Mouse (Mus musculus) regulatory T cell (primary cell): ENCODE measurements around the gene Ptgdr2.

Experiments
- in situ Hi-C: fragments of 300-600 bp; cut with MboI, MseI; formaldehyde crosslinking; loops from one replicate; pipeline ENCODE4 v1.15.1; 2025; ENCODE audit warnings: high pct_unique_total_duplicates

Ptgdr2 gene

GRCm38 (mm10) chr19:10937110-10937563, at the start of gene Ptgdr2:
TSS of gene Ptgdr2 (plus strand) at chr19:10937160.
- in situ Hi-C loops: no loop called here

GRCm38 (mm10) chr19:10892201-10892600, 44.8 kb upstream of the Ptgdr2 start:
- in situ Hi-C loops: no loop called here

DNA sequence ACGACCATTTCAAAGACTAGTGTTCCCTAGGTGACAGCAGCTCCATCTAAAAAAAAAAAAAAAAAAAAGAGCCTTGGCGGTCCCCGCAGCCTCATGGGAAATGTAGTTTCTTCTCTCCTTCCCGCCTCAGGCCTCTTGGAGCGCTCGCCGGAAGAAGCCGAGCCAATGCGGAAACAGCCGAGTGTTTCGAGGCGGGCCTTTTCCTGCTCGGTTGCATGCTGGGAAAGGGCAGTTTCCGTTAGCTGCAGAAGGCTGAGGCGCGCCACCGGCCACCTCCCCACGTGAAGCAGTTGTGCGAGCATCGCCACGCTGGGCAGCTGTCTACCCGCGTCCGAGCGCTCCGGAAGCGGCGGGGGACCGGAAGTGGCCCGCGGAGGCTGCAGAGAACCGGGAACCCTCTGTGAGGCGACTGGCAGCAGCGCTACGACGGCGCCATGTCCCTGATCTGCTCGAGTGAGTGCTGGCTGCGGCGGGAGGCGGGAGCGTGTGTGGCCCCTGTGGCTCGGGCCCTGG, 41.9 kb upstream of the Ptgdr2 start, which contains the start of gene Prpf19:
Prpf19 (plus strand) TSS at position 216 of the 513 bp plus-strand sequence.
- in situ Hi-C loops: no loop called here

GRCm38 (mm10) chr19:10895708-10896107, 41.3 kb upstream of the Ptgdr2 start:
- in situ Hi-C loops: no loop called here

- in situ Hi-C loops: no loop called here
These were observed 40.1 kb upstream of the Ptgdr2 start for GRCm38 (mm10) chr19:10896849-10897248.

DNA sequence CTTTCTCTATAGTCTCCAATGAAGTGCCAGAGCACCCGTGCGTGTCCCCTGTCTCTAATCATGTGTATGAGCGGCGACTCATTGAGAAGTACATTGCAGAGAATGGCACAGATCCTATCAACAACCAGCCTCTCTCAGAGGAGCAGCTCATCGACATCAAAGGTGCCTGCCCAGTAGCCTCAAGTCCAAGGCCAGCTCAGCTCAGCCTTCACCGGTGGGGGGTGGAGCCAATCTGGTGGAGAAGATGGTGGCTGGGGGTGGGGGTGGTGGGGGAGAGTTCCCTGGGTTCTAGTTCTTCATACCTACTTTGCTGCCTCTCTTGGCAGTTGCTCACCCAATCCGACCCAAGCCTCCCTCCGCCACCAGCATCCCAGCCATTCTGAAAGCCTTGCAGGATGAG, 39.5 kb upstream of the Ptgdr2 start:
- in situ Hi-C loops: no loop called here

- in situ Hi-C loops: no loop called here
These were observed 36.6 kb upstream of the Ptgdr2 start for GRCm38 (mm10) chr19:10900315-10900714.

GRCm38 (mm10) chr19:10901046-10901445, 35.9 kb upstream of the Ptgdr2 start:
- in situ Hi-C loops: no loop called here

GRCm38 (mm10) chr19:10904512-10904911, 32.4 kb upstream of the Ptgdr2 start:
- in situ Hi-C loops: no loop called here

DNA sequence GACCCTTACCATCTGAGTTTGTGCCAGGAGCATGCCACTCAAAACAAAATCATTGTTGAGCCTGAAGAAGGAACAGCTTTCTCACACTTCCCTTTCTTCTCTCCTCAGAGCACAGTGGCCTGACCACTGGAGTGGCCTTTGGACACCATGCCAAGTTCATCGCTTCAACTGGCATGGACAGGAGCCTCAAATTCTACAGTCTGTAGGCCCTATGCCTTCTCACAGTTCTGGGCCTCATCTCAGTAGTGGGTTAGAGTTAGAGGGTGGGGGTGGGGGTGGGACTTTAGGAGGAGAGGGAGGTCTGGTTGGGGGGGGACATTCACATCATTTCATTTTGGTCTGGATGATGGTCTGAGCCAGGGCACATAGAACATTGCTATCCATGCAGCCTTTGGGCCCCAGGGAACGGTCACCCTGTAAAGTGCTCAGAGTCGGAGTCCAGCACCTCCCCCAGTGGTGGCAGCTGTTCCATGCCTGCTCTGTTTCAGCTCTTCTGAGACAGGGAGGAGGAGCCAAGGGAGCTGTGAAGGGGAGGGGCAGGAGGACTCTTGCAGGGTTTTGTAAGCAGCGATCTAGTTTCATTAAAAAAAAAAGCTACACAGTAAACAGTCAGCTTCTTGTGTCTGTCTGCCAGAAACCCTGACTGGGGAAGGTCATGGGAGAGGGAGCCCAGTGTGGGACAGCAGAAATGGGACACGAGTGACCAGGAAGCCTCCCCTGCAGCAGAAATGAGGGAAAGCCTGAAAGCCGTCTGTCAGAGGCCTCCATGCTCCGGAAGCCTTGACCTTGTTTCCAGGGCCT, 31.8 kb upstream of the Ptgdr2 start:
- in situ Hi-C loops: no loop called here

DNA sequence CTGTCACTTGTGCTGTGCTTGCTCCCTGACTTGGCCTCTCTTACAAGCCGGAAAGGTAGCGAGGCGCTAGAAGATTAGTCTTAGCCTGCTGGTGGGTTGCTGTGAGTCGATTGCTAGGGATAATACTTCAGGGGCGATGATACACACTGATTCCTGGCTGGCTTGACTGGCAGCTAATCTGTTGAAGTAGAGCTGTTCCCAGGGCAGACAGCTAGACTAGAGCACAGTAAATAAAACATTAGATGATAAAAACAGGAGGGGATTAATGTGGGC, 31.3 kb upstream of the Ptgdr2 start:
- in situ Hi-C loops: no loop called here

DNA sequence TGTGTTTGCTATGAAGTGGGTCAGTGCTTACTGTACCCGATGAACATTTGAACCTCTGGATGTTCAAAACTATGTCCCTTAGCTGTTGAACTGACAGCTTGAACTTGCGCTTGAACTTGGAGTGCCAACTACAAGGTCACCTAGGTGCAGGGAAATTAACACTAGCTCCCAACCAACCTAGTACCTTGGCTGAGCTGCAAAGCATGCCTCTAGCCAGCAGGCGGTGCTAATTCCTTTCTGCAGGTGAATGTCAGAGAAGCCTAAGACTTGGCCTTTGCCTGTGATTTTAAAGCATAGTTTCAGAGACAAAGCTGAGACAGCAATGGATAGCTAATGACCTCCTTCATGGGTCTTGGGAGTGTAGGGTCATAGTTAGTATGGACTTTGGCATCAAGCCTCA, 29.1 kb upstream of the Ptgdr2 start:
- in situ Hi-C loops: no loop called here

- in situ Hi-C loops: no loop called here
These were observed 27.8 kb upstream of the Ptgdr2 start for GRCm38 (mm10) chr19:10909087-10909721.

- in situ Hi-C loops: no loop called here
These were observed 22.7 kb upstream of the Ptgdr2 start for GRCm38 (mm10) chr19:10914291-10914690.

DNA sequence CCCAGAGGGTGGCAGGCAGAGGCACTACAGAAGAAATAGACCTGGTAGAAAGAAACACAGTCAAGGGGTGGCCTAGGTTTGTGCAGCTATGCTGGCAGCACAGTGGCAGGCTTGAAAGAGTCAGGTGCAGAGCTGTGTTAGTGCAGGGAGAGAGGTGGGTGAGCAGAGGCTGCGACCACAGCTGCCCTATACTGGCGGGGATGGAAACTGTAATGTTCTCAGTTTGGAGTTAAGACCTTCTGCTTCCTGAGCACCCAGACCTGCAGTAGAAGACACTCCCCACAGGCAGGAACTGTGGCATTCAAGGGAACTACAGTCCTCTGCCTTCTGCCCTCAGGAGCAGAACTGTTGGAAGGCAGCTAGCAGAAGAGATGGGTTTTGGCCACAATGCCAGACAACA, 22.1 kb upstream of the Ptgdr2 start:
- in situ Hi-C loops: no loop called here

- in situ Hi-C loops: no loop called here
These were observed 20.5 kb upstream of the Ptgdr2 start for GRCm38 (mm10) chr19:10916506-10916905.

DNA sequence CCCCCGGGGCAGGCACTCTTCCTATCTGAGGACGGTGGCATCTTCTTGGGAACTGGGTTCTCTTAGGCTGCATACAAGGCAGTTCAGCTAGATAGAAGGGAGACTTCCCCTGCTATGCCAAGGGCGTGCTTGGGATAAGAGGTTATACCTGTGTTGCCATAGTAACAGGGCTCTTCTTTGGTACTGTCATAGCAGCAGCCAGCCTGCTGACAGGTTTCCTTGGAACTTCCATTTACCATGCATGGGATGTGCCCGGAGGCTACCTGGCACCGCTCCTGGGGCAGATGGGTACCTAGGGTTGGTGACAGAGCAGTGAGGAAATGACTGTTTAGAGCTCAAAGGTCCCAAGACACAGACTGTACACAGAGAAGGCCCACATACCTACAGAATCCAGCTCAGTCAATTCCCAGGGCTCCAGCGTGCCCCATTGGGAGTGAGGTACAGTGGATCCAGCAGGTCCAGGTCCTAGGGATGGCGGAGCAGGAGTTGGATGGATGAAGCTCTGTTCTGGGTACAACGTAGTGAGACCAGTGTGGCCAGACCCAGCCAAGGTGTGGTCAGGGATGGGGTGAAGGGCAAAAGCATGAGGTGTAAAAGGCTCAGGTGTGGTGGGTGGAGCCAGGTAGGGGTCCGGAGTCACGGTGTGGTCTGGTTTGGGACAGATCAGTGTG, 18.5 kb upstream of the Ptgdr2 start:
- in situ Hi-C loops: no loop called here

- in situ Hi-C loops: no loop called here
These were observed 16.4 kb upstream of the Ptgdr2 start, which contains the start of gene Zp1 for GRCm38 (mm10) chr19:10920532-10920931. TSS of gene Zp1 (minus strand) at chr19:10920632.

DNA sequence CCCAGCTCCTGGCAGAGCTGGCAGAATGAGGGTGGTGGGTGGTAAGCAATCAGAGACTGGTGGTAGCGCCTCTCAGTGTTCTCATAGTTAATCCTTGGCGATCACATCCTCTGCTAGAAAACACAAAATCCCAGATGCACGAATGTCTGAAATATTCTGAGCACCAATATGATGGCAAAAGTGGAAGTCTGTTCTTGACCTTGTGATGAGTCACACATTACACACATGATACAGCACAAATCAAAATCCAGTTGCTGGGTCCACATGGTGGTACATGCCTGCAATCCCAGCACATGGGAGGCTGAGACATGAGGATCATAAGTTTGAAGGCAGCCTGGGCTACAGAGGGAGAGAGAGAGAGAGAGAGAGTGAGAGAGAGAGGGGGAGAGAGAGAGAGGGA, 15.9 kb upstream of the Ptgdr2 start:
- in situ Hi-C loops: no loop called here

- in situ Hi-C loops: no loop called here
These were observed 12.7 kb upstream of the Ptgdr2 start for GRCm38 (mm10) chr19:10924220-10924619.

- in situ Hi-C loops: no loop called here
These were observed 10.8 kb upstream of the Ptgdr2 start for GRCm38 (mm10) chr19:10926123-10926621.

DNA sequence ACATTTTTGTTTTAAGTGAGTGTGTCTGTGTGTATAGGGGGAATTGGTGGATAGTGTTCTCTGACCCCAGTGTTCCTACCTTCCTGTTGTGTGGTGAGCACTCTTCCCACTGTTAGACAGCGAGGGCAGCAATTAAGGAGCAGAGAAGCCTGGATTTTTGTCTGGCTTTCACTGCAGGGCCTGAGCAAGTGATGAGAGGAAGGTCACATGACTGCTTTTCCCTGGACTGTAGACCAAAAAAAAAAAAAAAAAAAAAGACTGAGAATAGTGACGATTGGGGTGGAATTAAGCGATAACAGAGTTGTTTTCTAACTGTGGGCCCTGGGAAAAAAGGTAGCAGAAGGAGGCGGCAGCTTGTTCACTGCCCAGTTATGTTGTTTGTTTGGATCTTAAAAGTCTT, 10.3 kb upstream of the Ptgdr2 start:
- in situ Hi-C loops: no loop called here
